Mouse (Mus musculus) large intestine, adult 2 months (tissue): ENCODE measurements around the gene Galntl6. TPM values are rescaled to one million over a fixed set of nuclear protein-coding genes. Genes with fewer than 3 reads are reported as not detected.

Experiments used
- DNase-seq: peaks from one replicate; pipeline ENCODE4 v3.0.0-alpha.2; 2012; ENCODE audit warnings: low read depth, low spot score
- WGBS: fragments of 180-500 bp; shearing (Covaris S2); methylation state at CpG from one replicate; pipeline ENCODE4 v1.1.7; 2018; 5-methylcytosine and 5-hydroxymethylcytosine counted together
- polyA plus RNA-seq: library from polyadenylated mRNA; depleted of rRNA; stranded (reverse); fragments of >200 nt; gene quantifications from 2 replicates; pipeline ENCODE4 v1.2.3, GENCODE M21; 2012; rRNA removed

Gene Galntl6
- polyA plus RNA-seq, 1 experiment: 0.25 TPM

- WGBS: 15% methylated on average over 6 of the region's 6 CpGs
- DNase-seq: peak; percentile 77
Measured at GRCm38 (mm10) chr8:57741983-57742382, 1170.5 kb downstream of the Galntl6 start.

GRCm38 (mm10) chr8:57741309-57741708 lies 1171.1 kb downstream of the Galntl6 start:
- peak; percentile 68 for DNase-seq
- 25% methylated on average over 8 of the region's 8 CpGs for WGBS

- 87% methylated on average over 4 of the region's 4 CpGs for WGBS
Measured at GRCm38 (mm10) chr8:57737281-57737680, 1175.2 kb downstream of the Galntl6 start.

GRCm38 (mm10) chr8:57732795-57733194 lies 1179.6 kb downstream of the Galntl6 start:
- WGBS: 40% methylated on average over 2 of the region's 2 CpGs
- DNase-seq: no peak

More at GRCm38 (mm10) chr8:57737281-57737680, 1175.2 kb downstream of the Galntl6 start:
- no peak for DNase-seq

GRCm38 (mm10) chr8:57731666-57732065 lies 1180.8 kb downstream of the Galntl6 start:
- WGBS: 27% methylated on average over 8 of the region's 8 CpGs
- peak; percentile 62 for DNase-seq

GRCm38 (mm10) chr8:57728276-57728675 lies 1184.2 kb downstream of the Galntl6 start:
- DNase-seq: no peak
- 85% methylated on average over 2 of the region's 2 CpGs for WGBS

- no peak for DNase-seq
- 82% methylated on average over 13 of the region's 13 CpGs for WGBS
Measured at GRCm38 (mm10) chr8:57724843-57725627, 1187.4 kb downstream of the Galntl6 start.

Other genes starting within 250 kb of the Galntl6 start
- gene BC030500, start 885 bp downstream of the Galntl6 start, polyA plus RNA-seq: not detected in 2 replicates